Mouse (Mus musculus) thymus, postnatal 0 days (tissue): ENCODE results near the gene Gpr137. TPM values are rescaled to one million over a fixed set of nuclear protein-coding genes. Genes with fewer than 3 reads are reported as not detected.
"Not testable (repeated sequence)": the region's sequence is repeated elsewhere in the genome, so short reads cannot be mapped to it uniquely, and the experiment has no call there.

ENCODE experiments used
- DNase-seq: peaks from one replicate; pipeline ENCODE4 v3.0.0-alpha.2; 2015; ENCODE audit warnings: low spot score
- polyA plus RNA-seq: library from polyadenylated mRNA; unstranded; fragments of >200 nt; fragmentation: Nextera tagmentation; extraction: Ambion mirVana; gene quantifications from 2 replicates; pipeline ENCODE4 v1.2.1, GENCODE M21; 2015

Gene Gpr137
- 12.3 and 19.5 TPM in 2 replicates for polyA plus RNA-seq

GRCm38 (mm10) chr19:6942249-6942691 lies at the start of gene Gpr137:
Gpr137 (minus strand) TSS chr19:6942480.
- DNase-seq = peak; percentile 92

- not testable (repeated sequence) for DNase-seq
These were observed 48.9 kb upstream of the Gpr137 start for GRCm38 (mm10) chr19:6991166-6991565.

- no peak for DNase-seq
These were observed 48.4 kb upstream of the Gpr137 start for GRCm38 (mm10) chr19:6990712-6991111.

GRCm38 (mm10) chr19:6989251-6989650 lies 47.0 kb upstream of the Gpr137 start:
- no peak for DNase-seq

- DNase-seq = no peak
These were observed 45.6 kb upstream of the Gpr137 start for GRCm38 (mm10) chr19:6987904-6988285.

GRCm38 (mm10) chr19:6987061-6987903 lies 45.0 kb upstream of the Gpr137 start, which contains the start of gene Vegfb:
Vegfb (minus strand) TSS chr19:6987651.
- peak; percentile 68 for DNase-seq

- no peak for DNase-seq
These were observed 43.9 kb upstream of the Gpr137 start for GRCm38 (mm10) chr19:6985951-6986708.

- DNase-seq = no peak
These were observed 43.0 kb upstream of the Gpr137 start for GRCm38 (mm10) chr19:6985300-6985699.

- DNase-seq = no peak
These were observed 41.3 kb upstream of the Gpr137 start for GRCm38 (mm10) chr19:6983621-6984020.

GRCm38 (mm10) chr19:6981465-6981864 lies 39.2 kb upstream of the Gpr137 start:
- DNase-seq = no peak

GRCm38 (mm10) chr19:6980381-6981093 lies 38.3 kb upstream of the Gpr137 start, which contains the start of gene Fkbp2:
Fkbp2 (minus strand) TSS chr19:6980501.
- peak; percentile 99 for DNase-seq

- DNase-seq = peak; percentile 100
These were observed 37.5 kb upstream of the Gpr137 start for GRCm38 (mm10) chr19:6979486-6980380.

GRCm38 (mm10) chr19:6979001-6979479 lies 36.8 kb upstream of the Gpr137 start:
- peak; percentile 50 for DNase-seq

- DNase-seq = no peak
These were observed 36.3 kb upstream of the Gpr137 start for GRCm38 (mm10) chr19:6978639-6978974.

- no peak for DNase-seq
These were observed 35.7 kb upstream of the Gpr137 start for GRCm38 (mm10) chr19:6977759-6978638.

- peak; percentile 94 for DNase-seq
These were observed 33.5 kb upstream of the Gpr137 start, which contains the start of gene Plcb3 for GRCm38 (mm10) chr19:6975537-6976521. Plcb3 (minus strand) TSS chr19:6976470.

GRCm38 (mm10) chr19:6974211-6975205 lies 32.2 kb upstream of the Gpr137 start, which contains the start of gene Ppp1r14b:
Ppp1r14b (plus strand) TSS chr19:6974968.
- peak; percentile 91 for DNase-seq
